Mouse (Mus musculus) bone marrow, adult 2 months (tissue): ENCODE measurements around the gene Mlc1. TPM values are rescaled to one million over a fixed set of nuclear protein-coding genes. Genes with fewer than 3 reads are reported as not detected.

Experiments used
- H3K27ac ChIP-seq: fragments of 200-500 bp; 2 replicates; pipeline ENCODE4 v1.5.1; 2012; ENCODE audit warnings: low read depth, mild to moderate bottlenecking, control low read depth, inconsistent platforms, low read length; ENCODE audit not compliant: control insufficient read depth, poor library complexity, insufficient read depth
- H3K4me1 ChIP-seq: fragments of 200-500 bp; 2 replicates; pipeline ENCODE4 v1.6.1; 2011; ENCODE audit warnings: low read length; ENCODE audit not compliant: control insufficient read depth, insufficient read depth
- H3K4me3 ChIP-seq: fragments of 200-500 bp; replicated peaks from 2 replicates; pipeline ENCODE3; 2011; ENCODE audit warnings: mild to moderate bottlenecking, low read depth, low read length, control low read depth; ENCODE audit not compliant: control insufficient read depth
- CTCF ChIP-seq: fragments of 200-500 bp; IDR thresholded peaks from 2 replicates; pipeline ENCODE4 v1.5.1; 2011; ENCODE audit warnings: low read length, control low read depth; ENCODE audit not compliant: control insufficient read depth, insufficient read depth
- POLR2A ChIP-seq: fragments of 200-500 bp; IDR thresholded peaks from 2 replicates; pipeline ENCODE4 v1.6.1; 2011; ENCODE audit warnings: low read depth, mild to moderate bottlenecking, control low read depth, low read length, borderline replicate concordance; ENCODE audit not compliant: control insufficient read depth
- WGBS: fragments of 180-500 bp; shearing (Covaris S2); methylation state at CpG from one replicate; pipeline ENCODE4 v1.1.7; 2018; 5-methylcytosine and 5-hydroxymethylcytosine counted together
- polyA plus RNA-seq: library from polyadenylated mRNA; stranded (reverse); fragments of >200 nt; gene quantifications from 2 replicates; pipeline ENCODE4 v1.2.4, GENCODE M21; 2011; ENCODE audit warnings: low replicate concordance; ENCODE audit not compliant: missing spikeins, insufficient read depth, insufficient read length

Gene Mlc1
- polyA plus RNA-seq, 1 experiment: 0.55 TPM

- no peak for TF ChIP-seq CTCF
- no peak for TF ChIP-seq POLR2A
- no peaks in the 10 kb centered on the region for H3K4me1 ChIP-seq
- no peak overlapping the region for H3K27ac ChIP-seq
- no peak overlapping the region for H3K4me3 ChIP-seq
- 66% methylated on average over 6 of the region's 6 CpGs for WGBS
Observed at GRCm38 (mm10) chr15:88921992-88922310, 56.9 kb downstream of the Mlc1 start.

DNA sequence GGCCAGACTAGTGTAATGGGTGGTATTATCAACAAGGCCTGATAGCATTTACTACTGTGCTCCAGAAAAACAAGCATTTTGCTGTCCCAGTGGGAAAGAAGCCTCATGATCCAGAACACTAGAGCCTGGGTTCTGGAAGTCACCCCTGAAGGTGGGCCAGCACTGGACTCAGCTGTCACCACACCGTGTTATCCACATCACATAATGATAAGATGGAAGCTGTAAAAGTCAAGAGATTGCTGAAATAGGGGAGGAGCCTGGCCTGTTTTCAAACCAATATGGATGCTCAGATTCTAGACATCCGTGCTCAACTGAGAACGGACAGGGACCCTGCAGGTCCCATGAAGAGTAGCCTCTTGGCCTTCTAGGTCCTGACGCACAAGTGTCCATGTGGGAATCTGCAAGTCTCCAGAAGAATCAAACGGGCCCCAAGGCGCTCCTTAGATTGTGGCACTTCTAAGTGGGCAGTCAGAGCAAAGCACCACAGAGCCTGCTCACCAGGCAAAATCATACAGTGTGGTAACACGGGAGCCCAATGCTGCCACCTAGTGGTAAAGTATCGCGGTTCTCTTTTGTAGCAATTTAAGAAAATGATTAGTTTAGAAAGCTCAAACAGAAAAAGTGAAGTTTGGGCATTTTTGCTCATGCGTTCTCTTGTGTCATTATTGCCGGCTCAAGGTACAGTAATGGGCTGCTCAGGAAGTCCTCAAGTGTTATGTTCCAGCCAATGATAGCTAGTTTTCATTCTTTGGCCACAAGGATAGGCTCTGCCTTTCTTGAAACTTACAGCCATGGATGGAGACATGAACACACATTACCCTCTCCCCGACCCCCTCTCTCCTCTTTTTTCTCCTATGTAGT is 57.4 kb downstream of the Mlc1 start:
- no peak overlapping the region for H3K4me3 ChIP-seq
- WGBS: 23% methylated on average over 12 of the region's 12 CpGs
- H3K4me1 ChIP-seq: no peaks in the 10 kb centered on the region
- TF ChIP-seq POLR2A (no peak), CTCF (peak; percentile 67)
- no peak overlapping the region for H3K27ac ChIP-seq

GRCm38 (mm10) chr15:88920065-88920464 is 58.7 kb downstream of the Mlc1 start:
- TF ChIP-seq CTCF (no peak), POLR2A (no peak)
- H3K27ac ChIP-seq: no peak overlapping the region
- 89% methylated on average over 1 of the region's 1 CpGs for WGBS

DNA sequence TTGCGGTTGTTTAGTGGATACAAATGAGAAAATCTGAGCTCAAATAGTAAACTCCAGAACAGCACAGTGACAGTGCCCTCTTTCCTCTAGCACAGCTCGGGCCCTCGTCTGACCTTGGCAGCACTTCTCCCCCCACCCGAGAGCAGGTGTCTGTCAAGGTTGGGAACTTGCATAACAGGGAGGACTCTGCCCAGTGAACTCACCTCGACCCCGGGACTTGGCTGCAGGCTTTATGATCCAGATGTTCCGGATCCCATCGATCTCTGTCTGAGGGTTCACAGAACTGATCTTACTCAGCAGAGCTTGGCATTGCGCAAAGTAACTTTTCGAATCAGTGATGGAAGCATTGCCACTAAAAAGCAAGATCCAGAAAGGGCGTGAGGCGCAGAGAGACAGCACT is 59.5 kb downstream of the Mlc1 start:
- no peak overlapping the region for H3K27ac ChIP-seq
- 73% methylated on average over 12 of the region's 12 CpGs for WGBS
- no peaks in the 10 kb centered on the region for H3K4me1 ChIP-seq
- H3K4me3 ChIP-seq: no peak overlapping the region
- TF ChIP-seq POLR2A: no peak

More at GRCm38 (mm10) chr15:88920065-88920464, 58.7 kb downstream of the Mlc1 start:
- no peak overlapping the region for H3K4me3 ChIP-seq
- H3K4me1 ChIP-seq: no peaks in the 10 kb centered on the region

DNA sequence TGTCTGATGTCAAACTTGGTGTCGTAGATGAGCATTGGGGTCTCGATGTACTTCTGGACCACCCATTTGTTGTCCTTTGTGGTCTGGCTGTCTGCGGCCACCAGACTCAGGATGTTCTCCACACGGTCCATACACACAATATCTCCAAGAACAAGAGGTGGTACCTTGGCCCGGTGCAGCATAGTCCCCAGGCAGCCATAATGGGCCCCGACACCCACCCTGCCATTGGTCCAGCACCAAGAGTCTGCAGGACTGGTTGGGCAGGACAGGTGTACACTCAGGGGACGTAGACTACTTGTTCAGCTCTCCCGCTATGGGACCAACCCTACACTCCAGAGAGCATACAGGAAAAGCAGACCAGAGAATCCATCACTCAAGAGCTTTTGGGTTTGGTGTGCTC is 61.7 kb downstream of the Mlc1 start:
- TF ChIP-seq POLR2A: no peak
- no peak for TF ChIP-seq CTCF
- Histone ChIP-seq H3K4me3 (no peak overlapping the region), H3K4me1 (no peaks in the 10 kb centered on the region), H3K27ac (no peak overlapping the region)
- 81% methylated on average over 8 of the region's 8 CpGs for WGBS

DNA sequence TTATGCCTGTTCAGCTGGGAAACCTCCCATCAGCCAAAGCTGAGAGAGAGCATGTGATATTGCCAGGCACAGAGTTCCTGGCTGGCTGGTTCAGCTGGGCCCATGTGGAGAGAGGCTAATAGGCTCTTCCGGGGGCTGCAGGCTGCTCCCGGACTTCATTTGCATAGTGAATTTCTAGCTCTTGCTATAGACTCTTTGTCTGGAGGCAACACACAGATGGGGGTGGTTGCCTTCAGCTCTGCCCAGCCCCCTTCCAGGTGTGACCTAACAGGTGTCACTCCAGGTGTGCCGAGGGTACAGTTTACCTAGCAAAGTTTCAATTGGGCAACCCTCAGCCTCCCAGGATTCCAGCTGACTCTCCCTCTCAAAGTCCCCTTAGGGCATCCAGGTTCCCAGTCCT is 62.4 kb downstream of the Mlc1 start:
- no peaks in the 10 kb centered on the region for H3K4me1 ChIP-seq
- no peak overlapping the region for H3K27ac ChIP-seq
- 54% methylated on average over 3 of the region's 3 CpGs for WGBS
- no peak overlapping the region for H3K4me3 ChIP-seq
- TF ChIP-seq CTCF (no peak), POLR2A (no peak)

DNA sequence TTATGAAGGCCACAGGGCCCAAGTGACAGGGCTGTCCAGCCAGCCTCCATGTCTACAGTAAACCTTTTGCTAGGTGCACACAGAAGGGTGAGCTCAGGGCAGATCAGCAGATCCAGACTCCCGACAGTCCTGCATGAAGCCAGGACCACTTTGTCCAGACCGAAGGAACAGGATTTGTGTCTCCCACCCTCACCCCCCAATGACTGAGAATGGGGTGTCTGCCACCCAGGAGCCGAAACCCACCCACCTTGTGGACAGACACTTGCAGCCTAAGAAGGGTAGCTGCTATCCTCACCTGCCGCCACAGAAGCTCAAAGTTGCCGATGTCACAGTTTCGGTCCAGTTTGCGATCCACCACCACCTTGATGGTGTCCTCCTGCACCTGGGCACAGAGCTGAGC is 63.8 kb downstream of the Mlc1 start:
- WGBS: 83% methylated on average over 7 of the region's 7 CpGs

DNA sequence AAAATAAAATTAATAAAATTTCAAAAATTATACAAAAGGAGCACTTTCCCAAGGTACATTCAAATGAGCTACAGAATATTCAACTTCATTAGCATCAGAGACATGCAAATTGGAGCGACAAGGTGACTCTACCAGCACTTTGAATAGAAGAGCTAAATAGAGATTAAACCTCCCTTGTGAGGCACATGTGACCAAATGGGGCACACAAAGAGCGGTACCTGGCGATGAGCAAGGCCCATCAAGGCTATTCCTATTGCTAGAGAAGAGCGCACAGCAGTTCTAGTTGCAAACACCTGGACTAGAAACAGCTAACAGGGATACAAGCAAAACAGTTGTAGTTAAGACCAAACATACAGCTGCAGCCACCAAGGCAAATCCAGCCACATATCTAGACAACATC is 72.5 kb downstream of the Mlc1 start:
- H3K4me1 ChIP-seq: no peaks in the 10 kb centered on the region
- 77% methylated on average over 4 of the region's 4 CpGs for WGBS
- no peak overlapping the region for H3K27ac ChIP-seq
- no peak overlapping the region for H3K4me3 ChIP-seq
- TF ChIP-seq CTCF (no peak), POLR2A (no peak)

More for the DNA sequence above, 63.8 kb downstream of the Mlc1 start:
- no peak overlapping the region for H3K27ac ChIP-seq
- H3K4me1 ChIP-seq: no peaks in the 10 kb centered on the region
- no peak overlapping the region for H3K4me3 ChIP-seq
- TF ChIP-seq CTCF (no peak), POLR2A (no peak)

Other genes with a start within 250 kb of the Mlc1 start
- gene Brd1, start 244.8 kb downstream of the Mlc1 start, polyA plus RNA-seq: 18.4 and 29.1 TPM in 2 replicates
- 13.5 and 19.7 TPM in 2 replicates for gene Zbed4, start 227.3 kb downstream of the Mlc1 start, polyA plus RNA-seq
- gene Alg12, start 159.7 kb downstream of the Mlc1 start, polyA plus RNA-seq: 3.8 and 6.3 TPM in 2 replicates
- 13.8 and 29.7 TPM in 2 replicates for gene Creld2, start 159.4 kb downstream of the Mlc1 start, polyA plus RNA-seq
- 9.0 and 13.4 TPM in 2 replicates for gene Pim3, start 116.8 kb downstream of the Mlc1 start, polyA plus RNA-seq
- gene Ttll8, start 24.6 kb downstream of the Mlc1 start, polyA plus RNA-seq: not detected in 2 replicates
- gene Mov10l1, start 3.9 kb upstream of the Mlc1 start, polyA plus RNA-seq: not detected in 2 replicates
- gene Panx2, start 80.7 kb upstream of the Mlc1 start, polyA plus RNA-seq: 0.45 TPM in 1 of 2 replicates, not detected in the other
- 26.6 and 34.8 TPM in 2 replicates for gene Trabd, start 96.1 kb upstream of the Mlc1 start, polyA plus RNA-seq
- 7.0 and 17.9 TPM in 2 replicates for gene Selenoo, start 110.1 kb upstream of the Mlc1 start, polyA plus RNA-seq
- gene Tubgcp6, start 144.1 kb upstream of the Mlc1 start, polyA plus RNA-seq: 10.0 and 31.9 TPM in 2 replicates
- 9.1 and 24.3 TPM in 2 replicates for gene Hdac10, start 149.7 kb upstream of the Mlc1 start, polyA plus RNA-seq
- gene Mapk12, start 161.7 kb upstream of the Mlc1 start, polyA plus RNA-seq: 6.1 and 14.6 TPM in 2 replicates
- 5.7 and 7.6 TPM in 2 replicates for gene Mapk11, start 170.6 kb upstream of the Mlc1 start, polyA plus RNA-seq
- 11.1 and 30.9 TPM in 2 replicates for gene Plxnb2, start 201.8 kb upstream of the Mlc1 start, polyA plus RNA-seq
- gene Dennd6b, start 217.5 kb upstream of the Mlc1 start, polyA plus RNA-seq: 8.1 and 13.6 TPM in 2 replicates
- 42.6 and 54.0 TPM in 2 replicates for gene Ppp6r2, start 232.5 kb upstream of the Mlc1 start, polyA plus RNA-seq